Mouse (Mus musculus) erythroblast, embryonic 14.5 days (primary cell): Measurements from ENCODE around the gene Brk1. TPM values are rescaled to one million over a fixed set of nuclear protein-coding genes. Genes with fewer than 3 reads are reported as not detected.

ENCODE experiments used
- H3K27me3 ChIP-seq: 2 replicates; pipeline ENCODE4 v1.6.1; 2012; ENCODE audit warnings: inconsistent platforms; ENCODE audit not compliant: control insufficient read depth
- H3K36me3 ChIP-seq: 2 replicates; pipeline ENCODE4 v1.6.1; 2012; ENCODE audit warnings: mild to moderate bottlenecking, inconsistent platforms; ENCODE audit not compliant: control insufficient read depth
- H3K4me1 ChIP-seq: 2 replicates; pipeline ENCODE4 v1.6.1; 2012; ENCODE audit warnings: inconsistent platforms; ENCODE audit not compliant: control insufficient read depth
- H3K4me3 ChIP-seq: replicated peaks from 2 replicates; pipeline ENCODE3; 2012; ENCODE audit warnings: moderate library complexity, mild to moderate bottlenecking, inconsistent platforms
- H3K9me3 ChIP-seq: 2 replicates; pipeline ENCODE4 v1.6.1; 2012; ENCODE audit warnings: low read length, inconsistent platforms, mixed read lengths; ENCODE audit not compliant: control insufficient read depth
- GATA1 ChIP-seq: IDR thresholded peaks from 2 replicates; pipeline ENCODE4 v1.6.1; 2012; ENCODE audit warnings: low read length, inconsistent platforms, mixed read lengths
- TAL1 ChIP-seq: IDR thresholded peaks from 3 replicates; pipeline ENCODE4 v1.6.1; 2012; ENCODE audit warnings: low read length, inconsistent platforms, mixed read lengths
- polyA plus RNA-seq: library from polyadenylated mRNA; stranded (reverse); fragments of >175 nt; gene quantifications from 2 replicates; pipeline ENCODE4 v1.2.3, GENCODE M21; 2012

Brk1 gene
- polyA plus RNA-seq, 1 experiment: 2.1 TPM

- no peak for TF ChIP-seq GATA1
- no peak for TF ChIP-seq TAL1
- H3K36me3 ChIP-seq: peaks cover 8% of the 10 kb centered on the region
- no peak overlapping the region for H3K4me3 ChIP-seq
- peaks cover 7% of the 10 kb centered on the region for H3K9me3 ChIP-seq
- no peaks in the 10 kb centered on the region for H3K27me3 ChIP-seq
- peaks cover 15% of the 10 kb centered on the region for H3K4me1 ChIP-seq
Observed at GRCm38 (mm10) chr6:113662964-113663700, 58.6 kb downstream of the Brk1 start.

- Histone ChIP-seq H3K4me1 (peaks cover 21% of the 10 kb centered on the region), H3K36me3 (peaks cover 8% of the 10 kb centered on the region), H3K4me3 (no peak overlapping the region), H3K9me3 (peaks cover 7% of the 10 kb centered on the region), H3K27me3 (no peaks in the 10 kb centered on the region)
- TF ChIP-seq TAL1: no peak
- TF ChIP-seq GATA1: no peak
Observed at GRCm38 (mm10) chr6:113664305-113664704, 59.7 kb downstream of the Brk1 start.

Other genes with a start within 250 kb of the Brk1 start
- gene Tada3, start 226.9 kb upstream of the Brk1 start, polyA plus RNA-seq: 13.9 and 15.1 TPM in 2 replicates
- gene Arpc4, start 226.7 kb upstream of the Brk1 start, polyA plus RNA-seq: 14.9 and 23.3 TPM in 2 replicates
- 0.16 and 0.34 TPM in 2 replicates for gene Ttll3, start 215.5 kb upstream of the Brk1 start, polyA plus RNA-seq
- 9.0 and 14.6 TPM in 2 replicates for gene Rpusd3, start 185.4 kb upstream of the Brk1 start, polyA plus RNA-seq
- gene Cidec, start 169.0 kb upstream of the Brk1 start, polyA plus RNA-seq: not detected in 2 replicates
- 0.23 and 0.38 TPM in 2 replicates for gene Jagn1, start 162.2 kb upstream of the Brk1 start, polyA plus RNA-seq
- not detected in 2 replicates for gene Il17re, start 146.3 kb upstream of the Brk1 start, polyA plus RNA-seq
- gene Il17rc, start 133.3 kb upstream of the Brk1 start, polyA plus RNA-seq: not detected in 2 replicates
- gene Creld1, start 121.5 kb upstream of the Brk1 start, polyA plus RNA-seq: 0.38 and 0.61 TPM in 2 replicates
- 0.02 TPM in 1 of 2 replicates, not detected in the other for gene Prrt3, start 102.8 kb upstream of the Brk1 start, polyA plus RNA-seq
- gene Emc3, start 73.1 kb upstream of the Brk1 start, polyA plus RNA-seq: 2.4 and 2.6 TPM in 2 replicates
- 0.13 and 0.15 TPM in 2 replicates for gene Fancd2, start 73.1 kb upstream of the Brk1 start, polyA plus RNA-seq
- not detected in 2 replicates for gene Fancd2os, start 4.1 kb upstream of the Brk1 start, polyA plus RNA-seq
- gene Vhl, start 19.2 kb downstream of the Brk1 start, polyA plus RNA-seq: 0.15 and 0.21 TPM in 2 replicates
- gene Irak2, start 33.7 kb downstream of the Brk1 start, polyA plus RNA-seq: 13.6 and 15.2 TPM in 2 replicates
- 2.5 and 3.3 TPM in 2 replicates for gene Tatdn2, start 92.3 kb downstream of the Brk1 start, polyA plus RNA-seq
- not detected in 2 replicates for gene Ghrl, start 115.1 kb downstream of the Brk1 start, polyA plus RNA-seq
- gene Sec13, start 136.0 kb downstream of the Brk1 start, polyA plus RNA-seq: 2.9 and 4.5 TPM in 2 replicates